Mouse (Mus musculus): Measurements from ENCODE around the gene 2510009E07Rik. TPM values are rescaled to one million over a fixed set of nuclear protein-coding genes. Genes with fewer than 3 reads are reported as not detected.

The 2510009E07Rik gene
- total RNA-seq, 2 experiments from 2014 or later, result 42.4 to 45.1 TPM

- intact Hi-C loops (cut with DNase I), result loop anchor here (5.0 kb wide), 2 partner anchors 50 to 145 kb away; partner anchors contain the start of gene 2510009E07Rik
- DNase-seq, result peak; percentile 50 to 53
Measured at GRCm38 (mm10) chr16:21641944-21642343, 52.5 kb downstream of the 2510009E07Rik start.

- DNase-seq, result peak in 1 of 2 experiments; percentile 25
Measured at GRCm38 (mm10) chr16:21640766-21641499, 53.5 kb downstream of the 2510009E07Rik start.

GRCm38 (mm10) chr16:21637201-21637819, 57.2 kb downstream of the 2510009E07Rik start:
- DNase-seq, result peak in 1 of 2 experiments; percentile 20
- intact Hi-C loops (cut with DNase I), result no loop called here

More at GRCm38 (mm10) chr16:21640766-21641499, 53.5 kb downstream of the 2510009E07Rik start:
- intact Hi-C loops (cut with DNase I), result loop anchor here (5.0 kb wide), 2 partner anchors 51 to 144 kb away; partner anchors contain the start of gene 2510009E07Rik

GRCm38 (mm10) chr16:21636156-21636853, 58.2 kb downstream of the 2510009E07Rik start:
- peak; percentile 53 to 63 for DNase-seq
- intact Hi-C loops (cut with DNase I), result no loop called here

GRCm38 (mm10) chr16:21634460-21634859, 60.0 kb downstream of the 2510009E07Rik start:
- intact Hi-C loops (cut with DNase I), result no loop called here
- no peak for DNase-seq

GRCm38 (mm10) chr16:21631815-21632222, 62.6 kb downstream of the 2510009E07Rik start:
- intact Hi-C loops (cut with DNase I), result no loop called here
- no peak for DNase-seq

- intact Hi-C loops (cut with DNase I), result no loop called here
- DNase-seq, result no peak
Measured at GRCm38 (mm10) chr16:21630614-21631013, 63.9 kb downstream of the 2510009E07Rik start.

GRCm38 (mm10) chr16:21628061-21628591, 66.3 kb downstream of the 2510009E07Rik start:
- no peak for DNase-seq
- intact Hi-C loops (cut with DNase I), result no loop called here

- DNase-seq, result no peak
- intact Hi-C loops (cut with DNase I), result no loop called here
Measured at GRCm38 (mm10) chr16:21627248-21627647, 67.2 kb downstream of the 2510009E07Rik start.

- intact Hi-C loops (cut with DNase I), result no loop called here
- no peak for DNase-seq
Measured at GRCm38 (mm10) chr16:21625784-21626634, 68.5 kb downstream of the 2510009E07Rik start.

- DNase-seq, result no peak
- intact Hi-C loops (cut with DNase I), result no loop called here
Measured at GRCm38 (mm10) chr16:21620630-21621029, 73.8 kb downstream of the 2510009E07Rik start.

- intact Hi-C loops (cut with DNase I), result loop anchor here (2.0 to 5.0 kb wide), 2 partner anchors 113 to 129 kb away; no protein-coding TSS in a partner anchor
- peak; percentile 32 to 66 for DNase-seq
Measured at GRCm38 (mm10) chr16:21615802-21616201, 78.7 kb downstream of the 2510009E07Rik start.

- no peak for DNase-seq
- intact Hi-C loops (cut with DNase I), result no loop called here
Measured at GRCm38 (mm10) chr16:21610473-21610872, 84.0 kb downstream of the 2510009E07Rik start.

- DNase-seq, result peak; percentile 22 to 23
- intact Hi-C loops (cut with DNase I), result no loop called here
Measured at GRCm38 (mm10) chr16:21608176-21608865, 86.1 kb downstream of the 2510009E07Rik start.

GRCm38 (mm10) chr16:21607651-21608040, 86.8 kb downstream of the 2510009E07Rik start:
- intact Hi-C loops (cut with DNase I), result no loop called here
- DNase-seq, result no peak

GRCm38 (mm10) chr16:21607021-21607650, 87.3 kb downstream of the 2510009E07Rik start:
- intact Hi-C loops (cut with DNase I), result no loop called here
- DNase-seq, result no peak

- DNase-seq, result no peak
- intact Hi-C loops (cut with DNase I), result no loop called here
Measured at GRCm38 (mm10) chr16:21606249-21607020, 88.0 kb downstream of the 2510009E07Rik start.

- intact Hi-C loops (cut with DNase I), result no loop called here
- no peak for DNase-seq
Measured at GRCm38 (mm10) chr16:21604354-21604753, 90.1 kb downstream of the 2510009E07Rik start.

All from heart, postnatal 10 days (tissue).